Mouse (Mus musculus): Measurements from ENCODE around the gene Pla2g6.

- no peak for TF ChIP-seq CTCF (IDR thresholded peaks at IDR 0.05; ENCODE audit: control insufficient read depth, insufficient read depth, insufficient replicate concordance, low read depth, low read length)
- no peak for TF ChIP-seq POLR2A (IDR thresholded peaks at IDR 0.05; ENCODE audit: control insufficient read depth, low read depth, low read length)
These were observed 28.3 kb upstream of the Pla2g6 start for GRCm38 (mm10) chr15:79356481-79356880.

Data from testis, adult 2 months (tissue).